Mouse (Mus musculus): Measurements from ENCODE around the gene Mrps10.

DNA sequence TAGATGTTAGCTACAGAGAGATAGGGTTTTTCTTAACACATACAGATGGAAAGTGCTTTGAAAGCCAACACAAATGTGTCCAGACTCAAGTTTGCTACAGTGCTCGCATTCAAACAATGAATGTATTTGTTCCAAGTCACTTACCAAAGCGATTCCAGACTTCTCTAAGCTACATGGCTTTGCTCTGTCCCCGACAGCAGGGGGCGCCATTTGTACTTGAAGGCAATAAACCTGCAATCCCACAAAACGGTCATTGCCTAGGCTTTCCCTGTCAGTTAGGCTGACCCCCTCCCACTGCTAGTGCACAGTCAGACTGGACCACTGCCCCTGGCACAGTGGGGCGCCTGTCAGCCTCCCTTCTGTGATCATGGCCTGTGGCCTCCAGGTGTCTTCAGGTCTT lies 8.7 kb upstream of the Mrps10 start:
- no peak for TF ChIP-seq POLR2A (IDR thresholded peaks at IDR 0.05; ENCODE audit: insufficient read depth, low read length)
- peak; percentile 73 for TF ChIP-seq CTCF (IDR thresholded peaks at IDR 0.05; ENCODE audit: low read depth, low read length)
- no peak for TF ChIP-seq EP300 (IDR thresholded peaks at IDR 0.05; ENCODE audit: insufficient read depth, low read depth, low read length)

Measured in ES-Bruce4 (cell line).